Mouse (Mus musculus) neural tube, embryonic 14.5 days (tissue): ENCODE data around the gene Khdrbs2. TPM values are rescaled to one million over a fixed set of nuclear protein-coding genes. Genes with fewer than 3 reads are reported as not detected.

Source experiments
- ATAC-seq: fragments of 200-750 bp; cut with Nextera tagmentation; 2 replicates; pipeline ENCODE4 v1.8.0; 2017; ENCODE audit warnings: low read depth, mild to moderate bottlenecking, moderate TSS enrichment, moderate library complexity
- H3K27ac ChIP-seq: fragments of 300-500 bp; sonication (generic); 2 replicates; pipeline ENCODE4 v1.5.1; 2014; ENCODE audit warnings: low read depth, mild to moderate bottlenecking, control low read depth, low read length, moderate library complexity, mixed read lengths
- H3K27me3 ChIP-seq: fragments of 300-500 bp; sonication (generic); 2 replicates; pipeline ENCODE4 v1.6.1; 2014; ENCODE audit warnings: low read length; ENCODE audit not compliant: control insufficient read depth, insufficient read depth
- H3K36me3 ChIP-seq: fragments of 300-500 bp; sonication (generic); 2 replicates; pipeline ENCODE4 v1.6.1; 2014; ENCODE audit warnings: low read length, mixed read lengths; ENCODE audit not compliant: control insufficient read depth, insufficient read depth
- H3K4me1 ChIP-seq: fragments of 300-500 bp; sonication (generic); 2 replicates; pipeline ENCODE4 v1.6.1; 2014; ENCODE audit warnings: low read length; ENCODE audit not compliant: control insufficient read depth, insufficient read depth
- H3K4me2 ChIP-seq: fragments of 300-500 bp; sonication (generic); 2 replicates; pipeline ENCODE4 v1.6.1; 2014; ENCODE audit warnings: mild to moderate bottlenecking, low read depth, low read length, control low read depth
- H3K4me3 ChIP-seq: fragments of 300-500 bp; sonication (generic); 2 replicates; pipeline ENCODE4 v1.5.1; 2014; ENCODE audit warnings: low read depth, low read length, control low read depth, mixed read lengths
- H3K9ac ChIP-seq: fragments of 300-500 bp; sonication (generic); replicated peaks from 2 replicates; pipeline ENCODE4 v1.6.1; 2014; ENCODE audit warnings: low read depth, mild to moderate bottlenecking, control low read depth, low read length, mixed read lengths
- H3K9me3 ChIP-seq: fragments of 300-500 bp; sonication (generic); 2 replicates; pipeline ENCODE4 v1.6.1; 2016; ENCODE audit warnings: low read length; ENCODE audit not compliant: control insufficient read depth
- WGBS: fragments of 180-500 bp; shearing (Covaris S2); extraction: QIAGEN DNeasy Blood & Tissue Kit; methylation state at CpG from one replicate; pipeline ENCODE4 v1.1.7; 2014; 5-methylcytosine and 5-hydroxymethylcytosine counted together
- polyA plus RNA-seq: library from polyadenylated mRNA; unstranded; fragments of >200 nt; fragmentation: Nextera tagmentation; extraction: Ambion mirVana; gene quantifications from 2 replicates; pipeline ENCODE4 v1.2.1, GENCODE M21; 2014

The Khdrbs2 gene
- polyA plus RNA-seq, 1 experiment from 2014 or later, result 73.8 TPM

- no peaks in the 10 kb centered on the region for H3K27me3 ChIP-seq
- WGBS, result 59% methylated on average over 1 of the region's 1 CpGs
Observed at GRCm38 (mm10) chr1:32429493-32429892, 257.0 kb downstream of the Khdrbs2 start.

GRCm38 (mm10) chr1:32430516-32430915 is 258.0 kb downstream of the Khdrbs2 start:
- ATAC-seq, result no peak
- no peaks in the 10 kb centered on the region for H3K9me3 ChIP-seq
- no peak overlapping the region for H3K27ac ChIP-seq
- H3K4me2 ChIP-seq, result no peak overlapping the region
- 89% methylated on average over 3 of the region's 3 CpGs for WGBS
- H3K36me3 ChIP-seq, result no peaks in the 10 kb centered on the region
- no peak overlapping the region for H3K9ac ChIP-seq
- no peaks in the 10 kb centered on the region for H3K4me1 ChIP-seq
- no peak overlapping the region for H3K4me3 ChIP-seq
- H3K27me3 ChIP-seq, result no peaks in the 10 kb centered on the region

More at GRCm38 (mm10) chr1:32429493-32429892, 257.0 kb downstream of the Khdrbs2 start:
- no peak overlapping the region for H3K4me2 ChIP-seq
- H3K9me3 ChIP-seq, result no peaks in the 10 kb centered on the region
- H3K27ac ChIP-seq, result no peak overlapping the region
- H3K36me3 ChIP-seq, result no peaks in the 10 kb centered on the region
- H3K4me1 ChIP-seq, result no peaks in the 10 kb centered on the region
- no peak overlapping the region for H3K4me3 ChIP-seq
- no peak overlapping the region for H3K9ac ChIP-seq
- ATAC-seq, result no peak

DNA sequence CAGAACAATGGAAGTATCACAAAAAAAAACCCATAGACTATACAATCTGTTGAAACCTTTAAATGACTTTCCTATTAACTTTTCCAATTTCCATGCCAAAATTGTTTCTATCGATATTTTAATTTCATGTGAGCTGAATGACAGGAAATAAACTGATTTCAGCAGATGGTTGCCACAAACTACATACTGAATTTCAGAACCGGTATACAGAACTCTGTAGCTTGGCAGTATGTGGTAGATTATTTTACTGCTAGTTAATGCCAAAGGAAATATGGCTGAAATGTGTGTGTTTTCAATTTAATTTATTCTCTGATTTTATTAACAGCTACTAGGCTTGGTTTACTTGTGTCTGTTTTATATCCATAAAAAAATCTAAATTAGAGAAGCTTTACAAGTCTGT is 260.6 kb downstream of the Khdrbs2 start:
- Histone ChIP-seq H3K36me3 (no peaks in the 10 kb centered on the region), H3K4me1 (no peaks in the 10 kb centered on the region), H3K4me3 (no peak overlapping the region), H3K27me3 (no peaks in the 10 kb centered on the region), H3K27ac (no peak overlapping the region), H3K9me3 (no peaks in the 10 kb centered on the region), H3K9ac (no peak overlapping the region), H3K4me2 (no peak overlapping the region)
- ATAC-seq, result no peak
- WGBS, result 93% methylated on average over 2 of the region's 2 CpGs

- Histone ChIP-seq H3K4me1 (no peaks in the 10 kb centered on the region), H3K36me3 (no peaks in the 10 kb centered on the region), H3K9ac (no peak overlapping the region), H3K27ac (no peak overlapping the region), H3K9me3 (no peaks in the 10 kb centered on the region), H3K4me3 (no peak overlapping the region), H3K27me3 (no peaks in the 10 kb centered on the region), H3K4me2 (no peak overlapping the region)
- no peak for ATAC-seq
- WGBS, result 84% methylated on average over 5 of the region's 5 CpGs
Observed at GRCm38 (mm10) chr1:32443927-32444326, 271.4 kb downstream of the Khdrbs2 start.

DNA sequence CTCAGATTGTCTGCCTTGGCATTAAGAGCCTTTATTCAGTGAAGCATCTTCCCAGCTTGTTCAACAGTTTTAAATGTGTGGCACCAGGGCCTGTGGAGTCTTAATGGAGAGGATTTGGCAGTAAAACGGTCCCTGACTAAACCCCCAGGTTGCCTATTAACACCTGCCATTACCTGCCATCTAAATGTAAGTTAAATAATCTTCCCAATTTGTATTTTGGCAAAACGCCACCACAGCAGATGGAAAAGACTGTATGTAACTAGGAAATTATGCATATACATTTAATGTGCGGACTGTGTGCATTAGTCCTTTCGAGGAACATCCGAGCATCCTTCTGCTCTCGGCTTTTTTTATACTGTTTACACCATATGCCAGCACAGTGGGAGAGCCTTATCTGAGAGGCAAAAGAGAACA is 290.6 kb downstream of the Khdrbs2 start:
- Histone ChIP-seq H3K4me1 (no peaks in the 10 kb centered on the region), H3K27ac (no peak overlapping the region), H3K4me3 (no peak overlapping the region), H3K4me2 (no peak overlapping the region), H3K9me3 (no peaks in the 10 kb centered on the region), H3K9ac (no peak overlapping the region), H3K27me3 (no peaks in the 10 kb centered on the region), H3K36me3 (no peaks in the 10 kb centered on the region)
- peak; percentile 84 for ATAC-seq
- WGBS, result 61% methylated on average over 6 of the region's 6 CpGs

GRCm38 (mm10) chr1:32471022-32471421 is 298.5 kb downstream of the Khdrbs2 start:
- ATAC-seq, result no peak
- WGBS, result 89% methylated on average over 2 of the region's 2 CpGs
- no peak overlapping the region for H3K27ac ChIP-seq

GRCm38 (mm10) chr1:32471502-32472214 is 299.1 kb downstream of the Khdrbs2 start:
- H3K4me3 ChIP-seq, result no peak overlapping the region
- H3K9ac ChIP-seq, result no peak overlapping the region
- no peaks in the 10 kb centered on the region for H3K27me3 ChIP-seq
- 82% methylated on average over 11 of the region's 11 CpGs for WGBS
- H3K4me1 ChIP-seq, result no peaks in the 10 kb centered on the region
- no peak overlapping the region for H3K27ac ChIP-seq
- ATAC-seq, result no peak
- no peaks in the 10 kb centered on the region for H3K36me3 ChIP-seq
- H3K9me3 ChIP-seq, result no peaks in the 10 kb centered on the region
- H3K4me2 ChIP-seq, result no peak overlapping the region

More at GRCm38 (mm10) chr1:32471022-32471421, 298.5 kb downstream of the Khdrbs2 start:
- Histone ChIP-seq H3K9ac (no peak overlapping the region), H3K4me3 (no peak overlapping the region), H3K27me3 (no peaks in the 10 kb centered on the region), H3K4me1 (no peaks in the 10 kb centered on the region), H3K4me2 (no peak overlapping the region), H3K36me3 (no peaks in the 10 kb centered on the region), H3K9me3 (no peaks in the 10 kb centered on the region)

GRCm38 (mm10) chr1:32487944-32488343 is 315.4 kb downstream of the Khdrbs2 start:
- H3K4me1 ChIP-seq, result no peaks in the 10 kb centered on the region
- H3K9me3 ChIP-seq, result no peaks in the 10 kb centered on the region
- H3K4me2 ChIP-seq, result no peak overlapping the region
- H3K27me3 ChIP-seq, result no peaks in the 10 kb centered on the region
- no peak overlapping the region for H3K4me3 ChIP-seq
- no peak overlapping the region for H3K9ac ChIP-seq
- no peak overlapping the region for H3K27ac ChIP-seq
- ATAC-seq, result no peak
- H3K36me3 ChIP-seq, result no peaks in the 10 kb centered on the region
- WGBS, result 84% methylated on average over 2 of the region's 2 CpGs

GRCm38 (mm10) chr1:32503381-32503780 is 330.9 kb downstream of the Khdrbs2 start:
- 96% methylated on average over 6 of the region's 6 CpGs for WGBS
- no peaks in the 10 kb centered on the region for H3K9me3 ChIP-seq
- no peaks in the 10 kb centered on the region for H3K27me3 ChIP-seq
- no peak overlapping the region for H3K27ac ChIP-seq
- H3K4me3 ChIP-seq, result no peak overlapping the region
- no peaks in the 10 kb centered on the region for H3K4me1 ChIP-seq
- H3K4me2 ChIP-seq, result no peak overlapping the region
- no peak for ATAC-seq
- H3K36me3 ChIP-seq, result no peaks in the 10 kb centered on the region
- no peak overlapping the region for H3K9ac ChIP-seq
